Comparison of ENCODE assay signal across 7 mouse cellular contexts in the genomic region with DNA sequence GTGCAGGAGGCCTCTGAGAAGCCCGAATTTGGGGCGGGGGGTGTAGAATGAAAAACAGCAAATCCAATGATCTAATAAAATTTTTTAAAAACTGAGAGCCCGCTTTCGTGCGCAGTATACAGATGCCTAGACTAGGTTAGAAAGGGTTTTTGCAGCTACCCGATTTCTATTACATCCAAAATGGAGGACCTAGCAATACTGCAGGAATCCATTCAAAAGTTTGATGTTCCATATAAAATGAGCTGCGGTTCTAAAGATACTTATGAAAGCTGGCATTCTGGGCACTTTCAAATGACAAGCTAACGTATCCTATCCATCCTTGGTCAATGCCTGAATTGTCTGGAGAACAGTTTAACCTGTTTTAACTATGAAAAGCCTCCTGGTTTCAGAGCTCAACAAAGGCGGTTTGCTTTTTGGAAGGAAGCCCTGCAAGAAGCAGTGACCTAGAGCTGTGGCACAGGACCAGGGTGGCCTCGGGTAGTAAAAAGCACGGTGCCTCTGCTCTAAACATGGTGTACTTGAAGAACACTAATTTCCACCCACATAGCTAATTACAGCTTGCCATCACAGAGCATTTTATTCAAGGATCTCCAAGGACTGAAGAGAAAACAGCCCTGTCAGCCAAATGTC. TPM values are rescaled to one million over a fixed set of nuclear protein-coding genes. Genes with fewer than 3 reads are reported as not detected.
DNase-seq lines count a peak whose midpoint lies in the region; ATAC-seq and TF ChIP-seq lines count a peak whose summit lies in the region.

No protein-coding gene starts in this region.

- TF ChIP-seq CTCF in lung, postnatal 0 days (IDR thresholded peaks at IDR 0.05) = no peak

- peak overlapping the region; percentile 96; the same call in 1 of the 2 replicates for H3K4me2 ChIP-seq in lung, postnatal 0 days (replicated peaks; ENCODE audit: low read depth, low read length)
- peak overlapping the region; percentile 78 for H3K4me2 ChIP-seq in embryonic facial prominence, embryonic 13.5 days
- H3K4me2 ChIP-seq in hindbrain, embryonic 14.5 days (replicated peaks) = peak overlapping the region; percentile 61
- H3K4me2 ChIP-seq in limb, embryonic 15.5 days = peak overlapping the region; percentile 81

- H3K4me3 ChIP-seq in lung, postnatal 0 days (ENCODE audit: low read depth, low read length) = peak overlapping the region; percentile 89; the same call in 1 of the 2 replicates
- peak overlapping the region; percentile 84 for H3K4me3 ChIP-seq in embryonic facial prominence, embryonic 13.5 days
- H3K4me3 ChIP-seq in hindbrain, embryonic 14.5 days (replicated peaks; ENCODE audit: low read length) = peak overlapping the region; percentile 83
- peak overlapping the region; percentile 87 for H3K4me3 ChIP-seq in limb, embryonic 15.5 days

- H3K27me3 ChIP-seq in lung, postnatal 0 days (replicated peaks; ENCODE audit: insufficient read depth, low read length) = no peaks in the 10 kb centered on the region
- H3K27me3 ChIP-seq in embryonic facial prominence, embryonic 13.5 days = no peaks in the 10 kb centered on the region
- no peaks in the 10 kb centered on the region for H3K27me3 ChIP-seq in hindbrain, embryonic 14.5 days (ENCODE audit: control insufficient read depth, insufficient read depth, low read length)
- no peaks in the 10 kb centered on the region for H3K27me3 ChIP-seq in limb, embryonic 15.5 days

- TF ChIP-seq EP300 in lung, postnatal 0 days (IDR thresholded peaks at IDR 0.05) = no peak

- H3K27ac ChIP-seq in lung, postnatal 0 days (ENCODE audit: low read length) = no peak overlapping the region
- H3K27ac ChIP-seq in embryonic facial prominence, embryonic 13.5 days = peak overlapping the region; percentile 97
- H3K27ac ChIP-seq in hindbrain, embryonic 14.5 days = peak overlapping the region; percentile 94
- H3K27ac ChIP-seq in limb, embryonic 15.5 days = peak overlapping the region; percentile 95

- H3K4me1 ChIP-seq in lung, postnatal 0 days (ENCODE audit: insufficient read depth, low read depth, low read length) = no peaks in the 10 kb centered on the region
- H3K4me1 ChIP-seq in embryonic facial prominence, embryonic 13.5 days = peaks cover 27% of the 10 kb centered on the region
- peaks cover 18% of the 10 kb centered on the region for H3K4me1 ChIP-seq in hindbrain, embryonic 14.5 days (replicated peaks; ENCODE audit: control insufficient read depth, insufficient read depth, low read length)
- H3K4me1 ChIP-seq in limb, embryonic 15.5 days = peaks cover 12% of the 10 kb centered on the region

- no peaks in the 10 kb centered on the region for H3K9me3 ChIP-seq in lung, postnatal 0 days (ENCODE audit: low read length)
- H3K9me3 ChIP-seq in embryonic facial prominence, embryonic 13.5 days = no peaks in the 10 kb centered on the region
- no peaks in the 10 kb centered on the region for H3K9me3 ChIP-seq in hindbrain, embryonic 14.5 days (ENCODE audit: control insufficient read depth, low read length)
- no peaks in the 10 kb centered on the region for H3K9me3 ChIP-seq in limb, embryonic 15.5 days

- no peaks in the 10 kb centered on the region for H3K36me3 ChIP-seq in lung, postnatal 0 days (ENCODE audit: insufficient read depth, low read length)
- no peaks in the 10 kb centered on the region; the same call in 1 of the 2 replicates for H3K36me3 ChIP-seq in embryonic facial prominence, embryonic 13.5 days
- H3K36me3 ChIP-seq in hindbrain, embryonic 14.5 days (replicated peaks; ENCODE audit: control insufficient read depth, insufficient read depth) = no peaks in the 10 kb centered on the region
- 0 out of 2 replicates have a peak, but pooled peaks cover under 1% of the 10 kb centered on the region for H3K36me3 ChIP-seq in limb, embryonic 15.5 days

- H3K9ac ChIP-seq in lung, postnatal 0 days (replicated peaks; ENCODE audit: low read depth) = no peak overlapping the region
- H3K9ac ChIP-seq in embryonic facial prominence, embryonic 13.5 days = peak overlapping the region; percentile 94
- H3K9ac ChIP-seq in hindbrain, embryonic 14.5 days = peak overlapping the region; percentile 97
- no peak overlapping the region for H3K9ac ChIP-seq in limb, embryonic 15.5 days

- DNase-seq in lung, postnatal 0 days (ENCODE audit: low spot score) = no peak
- no peak for DNase-seq in lung, postnatal 36 days
- DNase-seq in hindbrain, embryonic 14.5 days (ENCODE audit: low spot score) = peak; percentile 58
- DNase-seq in telencephalon, adult 2 months (ENCODE audit: low read depth, low spot score) = peak; percentile 35
- no peak for DNase-seq in urinary bladder, adult 2 months (ENCODE audit: low spot score)

- 33% methylated on average over 11 of the region's 11 CpGs for WGBS in lung, postnatal 0 days
- 15% methylated on average over 11 of the region's 11 CpGs for WGBS in embryonic facial prominence, embryonic 13.5 days
- 10% methylated on average over 11 of the region's 11 CpGs for WGBS in hindbrain, embryonic 14.5 days
- 17% methylated on average over 11 of the region's 11 CpGs for WGBS in limb, embryonic 15.5 days

- ATAC-seq in lung, postnatal 0 days = no peak
- ATAC-seq in embryonic facial prominence, embryonic 13.5 days (ENCODE audit: insufficient number of reproducible peaks, insufficient read depth, low FRiP score, low TSS enrichment, low read depth) = no peak
- no peak for ATAC-seq in hindbrain, embryonic 14.5 days (ENCODE audit: low FRiP score)
- no peak for ATAC-seq in limb, embryonic 15.5 days (ENCODE audit: insufficient number of reproducible peaks, low FRiP score, low TSS enrichment, low read depth)

RNA-seq across cellular contexts. Expression of gene Enah, which starts 1.2 kb away (rescaled TPM):
- 8.9 and 10.6 TPM in 2 replicates for polyA plus RNA-seq in lung, postnatal 0 days (2015; fragmentation: Nextera tagmentation; extraction: Ambion mirVana)
- 28.0 and 30.8 TPM in 2 replicates for polyA plus RNA-seq in embryonic facial prominence, embryonic 13.5 days (2015; fragmentation: Nextera tagmentation; extraction: Ambion mirVana)
- 31.3 and 37.7 TPM in 2 replicates for polyA plus RNA-seq in hindbrain, embryonic 14.5 days (2014; fragmentation: Nextera tagmentation; extraction: Ambion mirVana)
- 17.3 and 20.8 TPM in 2 replicates for polyA plus RNA-seq in limb, embryonic 15.5 days (2015; fragmentation: Nextera tagmentation; extraction: Ambion mirVana)
- 69.5 and 103 TPM in 2 replicates for polyA plus RNA-seq in urinary bladder, adult 2 months (2012; rRNA removed)

Comparison
In these comparisons a context has a peak if more than half of its experiments do, and no peak if none do; other contexts are left out.
1. DNase-seq: peak in hindbrain, embryonic 14.5 days (single experiment) and telencephalon, adult 2 months (single experiment); none in lung, postnatal 0 days (single experiment), lung, postnatal 36 days (single experiment) and urinary bladder, adult 2 months (single experiment).
2. H3K9ac ChIP-seq: peak in embryonic facial prominence, embryonic 13.5 days (single experiment) and hindbrain, embryonic 14.5 days (single experiment); none in lung, postnatal 0 days (single experiment) and limb, embryonic 15.5 days (single experiment).
3. Peak in every context shown above with its lines, with median percentiles within 50 percentile points of each other: H3K4me2 ChIP-seq and H3K4me3 ChIP-seq.